Mouse (Mus musculus): ENCODE data around the gene Lrig3. TPM values are rescaled to one million over a fixed set of nuclear protein-coding genes. Genes with fewer than 3 reads are reported as not detected.

Gene Lrig3
- total RNA-seq (2015; ENCODE audit: low replicate concordance) (not detected in 2 replicates), total RNA-seq (2017; ENCODE audit: low replicate concordance) (0.39 TPM in 1 of 2 replicates, not detected in the other)

- no peak for ATAC-seq (replicated peaks; ENCODE audit: low FRiP score, poor library complexity, severe bottlenecking)
Measured at GRCm38 (mm10) chr10:125965968-125966480, at the start of gene Lrig3. TSS of gene Lrig3 (plus strand) at chr10:125966168.

- ATAC-seq (replicated peaks; ENCODE audit: low FRiP score, poor library complexity, severe bottlenecking): no peak
Measured at GRCm38 (mm10) chr10:125916781-125917180, 49.2 kb upstream of the Lrig3 start.

DNA sequence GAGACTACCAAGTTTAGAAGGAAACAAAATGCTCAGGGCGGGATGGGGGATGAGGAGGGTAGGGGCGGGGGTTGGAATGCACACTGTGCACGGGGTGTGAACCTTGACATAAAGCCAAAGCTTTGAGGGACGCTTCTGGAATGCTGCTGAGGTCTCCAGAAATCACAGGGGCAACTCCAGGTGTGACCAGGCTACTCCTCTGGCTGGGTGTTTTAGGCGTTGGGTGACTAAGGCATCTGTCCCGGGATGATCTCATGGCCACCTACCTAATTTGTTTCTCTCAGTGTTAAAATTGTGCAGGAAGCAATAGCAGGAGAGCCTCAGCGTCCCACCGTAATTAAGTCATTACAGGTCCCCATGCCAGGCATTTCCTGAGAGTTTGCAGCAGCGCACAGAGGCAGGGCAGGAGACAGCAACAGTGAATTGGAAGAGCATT lies 48.5 kb upstream of the Lrig3 start:
- ATAC-seq (replicated peaks; ENCODE audit: low FRiP score, poor library complexity, severe bottlenecking): no peak

- no peak for ATAC-seq (replicated peaks; ENCODE audit: low FRiP score, poor library complexity, severe bottlenecking)
Measured at GRCm38 (mm10) chr10:125918994-125919393, 47.0 kb upstream of the Lrig3 start.

DNA sequence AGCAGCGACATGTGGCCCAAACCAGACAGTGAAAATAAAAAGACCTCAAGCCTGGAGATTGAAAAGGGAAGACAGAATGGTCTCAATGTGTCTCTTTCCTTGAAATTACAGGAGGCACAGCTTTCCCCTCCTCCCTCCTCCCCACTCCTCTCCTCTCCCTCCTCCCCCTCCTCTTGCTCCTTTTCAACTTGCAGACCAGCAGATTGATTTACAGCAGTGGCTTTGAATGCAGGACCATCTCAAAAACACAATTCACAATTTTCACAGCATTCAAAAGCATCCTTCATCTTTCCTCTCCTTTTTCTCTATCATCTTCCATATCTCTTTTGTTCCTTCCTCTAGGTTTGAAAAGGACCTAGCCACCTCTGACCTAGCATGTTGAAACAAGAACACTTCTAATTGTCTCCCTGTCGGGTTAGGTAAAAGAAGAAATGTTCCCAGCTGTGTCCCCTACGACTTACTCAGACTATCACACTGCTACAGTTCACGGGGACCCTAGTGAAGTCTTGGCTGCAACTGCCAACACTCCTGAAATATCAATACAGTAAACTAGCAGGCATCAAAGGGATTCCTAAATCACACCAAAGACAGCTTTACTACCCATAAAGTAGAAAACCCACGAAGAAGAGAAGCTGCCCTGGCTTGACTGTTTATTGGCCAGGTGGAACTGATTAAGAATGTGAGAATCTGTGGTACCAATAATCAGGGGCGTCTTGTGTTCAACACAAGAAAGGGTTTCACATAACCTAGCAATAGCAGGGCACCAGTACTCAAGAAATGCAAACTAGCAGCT lies 44.1 kb upstream of the Lrig3 start:
- no peak for ATAC-seq (replicated peaks; ENCODE audit: low FRiP score, poor library complexity, severe bottlenecking)

DNA sequence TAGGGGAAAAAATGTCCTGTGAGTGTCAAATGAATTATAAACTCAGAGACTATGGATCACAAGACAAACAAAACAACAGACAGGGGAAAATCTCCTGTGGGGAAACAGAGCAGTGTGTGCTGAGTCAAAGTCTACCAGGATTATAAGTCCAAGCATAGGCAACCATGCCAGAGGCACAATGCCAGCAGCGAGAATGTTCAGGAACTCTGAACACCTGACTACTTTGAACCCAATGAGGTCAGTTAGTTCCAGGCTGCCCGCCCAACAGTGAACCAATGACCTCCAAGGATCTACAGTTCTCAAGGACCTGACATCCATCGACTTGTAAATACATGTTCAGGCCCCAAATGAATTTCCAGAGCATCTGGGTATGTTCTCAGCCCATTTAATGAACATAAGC lies 36.0 kb upstream of the Lrig3 start:
- no peak for ATAC-seq (replicated peaks; ENCODE audit: low FRiP score, poor library complexity, severe bottlenecking)

GRCm38 (mm10) chr10:125933388-125933787 lies 32.6 kb upstream of the Lrig3 start:
- ATAC-seq (replicated peaks; ENCODE audit: low FRiP score, poor library complexity, severe bottlenecking): no peak

DNA sequence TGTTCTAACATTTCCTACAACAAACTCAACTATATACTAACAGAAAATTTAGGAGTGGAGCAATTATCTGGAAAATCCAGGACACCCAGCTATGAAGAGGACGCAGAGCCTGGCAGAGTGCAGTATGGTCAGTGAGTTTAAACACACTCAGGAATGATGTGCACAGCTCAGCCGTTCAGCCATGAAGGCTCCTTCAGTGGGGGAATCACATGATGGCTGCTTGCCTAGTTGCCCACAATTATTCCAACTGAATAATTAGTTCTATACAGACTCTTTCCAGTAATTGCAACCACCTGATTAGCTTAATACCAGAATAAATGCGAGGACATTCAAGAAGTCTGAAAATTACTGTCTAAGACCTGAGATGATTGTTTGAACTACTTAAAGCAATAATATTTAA lies 31.9 kb upstream of the Lrig3 start:
- no peak for ATAC-seq (replicated peaks; ENCODE audit: low FRiP score, poor library complexity, severe bottlenecking)

- ATAC-seq (replicated peaks; ENCODE audit: low FRiP score, poor library complexity, severe bottlenecking): no peak
Measured at GRCm38 (mm10) chr10:125937517-125938497, 28.2 kb upstream of the Lrig3 start.

- no peak for ATAC-seq (replicated peaks; ENCODE audit: low FRiP score, poor library complexity, severe bottlenecking)
Measured at GRCm38 (mm10) chr10:125938528-125939402, 27.2 kb upstream of the Lrig3 start.

- ATAC-seq (replicated peaks; ENCODE audit: low FRiP score, poor library complexity, severe bottlenecking): no peak
Measured at GRCm38 (mm10) chr10:125940316-125941059, 25.5 kb upstream of the Lrig3 start.

DNA sequence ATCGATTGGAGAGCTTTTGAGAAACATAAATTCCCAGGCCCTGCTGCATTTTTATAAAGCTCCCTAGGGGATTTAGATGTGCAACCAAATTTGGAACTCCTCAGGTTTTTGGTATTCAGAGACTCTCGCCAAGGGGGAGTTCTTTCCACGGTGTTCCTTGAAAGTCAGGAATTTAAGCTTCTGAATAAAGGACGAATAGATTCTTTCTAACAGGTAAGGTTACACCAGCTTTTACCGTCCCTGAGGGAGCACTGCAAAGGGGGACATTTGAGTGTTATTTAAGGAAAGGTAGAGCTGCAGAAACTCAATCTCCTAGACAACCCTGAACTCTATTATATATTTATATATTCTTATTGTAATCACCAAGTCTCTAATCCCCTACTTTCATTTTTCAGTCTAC lies 22.9 kb upstream of the Lrig3 start:
- no peak for ATAC-seq (replicated peaks; ENCODE audit: low FRiP score, poor library complexity, severe bottlenecking)

- ATAC-seq (replicated peaks; ENCODE audit: low FRiP score, poor library complexity, severe bottlenecking): no peak
Measured at GRCm38 (mm10) chr10:125944762-125945504, 21.0 kb upstream of the Lrig3 start.

DNA sequence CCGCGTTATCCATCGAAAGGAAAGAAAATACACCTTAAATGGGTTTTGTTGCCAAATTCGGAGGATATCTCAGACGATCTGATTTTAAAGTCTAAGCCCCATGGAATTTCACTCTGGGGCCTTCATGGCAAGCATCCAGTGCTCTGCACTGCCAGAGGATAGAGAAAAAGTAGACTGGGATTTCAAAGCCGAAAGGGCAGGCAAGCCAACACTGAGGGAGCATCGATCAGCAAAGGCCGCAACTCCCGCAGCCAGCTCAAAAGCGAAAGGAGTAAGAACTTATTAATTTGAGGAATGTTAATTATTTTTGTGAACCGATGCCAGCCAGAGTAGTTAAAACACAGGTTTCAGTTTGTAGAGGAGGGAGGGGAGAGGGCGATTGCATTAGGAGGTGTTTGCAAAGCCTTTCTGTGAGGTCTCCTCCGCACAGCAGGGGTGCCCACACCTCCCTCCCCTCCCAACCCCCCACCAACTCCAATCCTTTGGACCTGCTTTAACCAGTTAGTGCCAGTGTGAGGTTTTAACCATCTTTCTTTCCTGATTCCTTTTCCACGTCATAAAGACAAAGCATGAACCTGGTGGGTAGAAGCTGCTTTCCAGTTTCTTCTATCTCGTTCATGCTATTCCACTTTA lies 17.0 kb upstream of the Lrig3 start:
- no peak for ATAC-seq (replicated peaks; ENCODE audit: low FRiP score, poor library complexity, severe bottlenecking)

- ATAC-seq (replicated peaks; ENCODE audit: low FRiP score, poor library complexity, severe bottlenecking): no peak
Measured at GRCm38 (mm10) chr10:125951633-125952032, 14.3 kb upstream of the Lrig3 start.

DNA sequence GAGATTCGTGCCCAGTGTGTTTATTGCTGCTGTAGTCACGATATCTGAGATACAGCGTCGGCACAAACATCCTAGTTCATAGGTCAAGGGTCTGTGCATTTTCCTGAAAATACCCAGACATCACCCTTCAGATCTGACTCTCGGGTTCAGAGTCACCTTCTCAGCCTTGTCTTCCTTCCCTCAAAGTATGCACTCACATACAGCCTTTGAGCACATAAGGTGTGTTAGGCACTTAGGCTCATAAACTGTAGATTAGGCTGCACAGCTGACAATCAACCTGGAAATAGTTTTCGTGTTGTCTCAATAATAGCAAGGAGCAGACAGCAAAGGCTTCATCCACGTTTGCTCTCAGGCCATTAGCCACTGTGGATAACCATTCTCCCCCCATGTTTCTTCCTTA lies 11.6 kb upstream of the Lrig3 start:
- ATAC-seq (replicated peaks; ENCODE audit: low FRiP score, poor library complexity, severe bottlenecking): no peak

- no peak for ATAC-seq (replicated peaks; ENCODE audit: low FRiP score, poor library complexity, severe bottlenecking)
Measured at GRCm38 (mm10) chr10:125954747-125955530, 11.0 kb upstream of the Lrig3 start.

Measured in erythroid progenitor cell, adult 5-6 weeks (primary cell).